Mouse (Mus musculus): ENCODE measurements at regions not wholly inside any gene's neighbourhood (a gene's known extent, or its start where the extent isn't known, plus 50 kb on each side); places are given as distances from the start of the nearest gene placed in this dataset.
"Not testable (repeated sequence)": the region's sequence is repeated elsewhere in the genome, so short reads cannot be mapped to it uniquely, and the experiment has no call there.

- DNase-seq: no peak
Measured at GRCm38 (mm10) chr10:117567379-117568137, 61.7 kb upstream of the Cpm start.

GRCm38 (mm10) chr10:117566648-117567378, 62.5 kb upstream of the Cpm start:
- no peak for DNase-seq

GRCm38 (mm10) chr10:117566204-117566603, 63.1 kb upstream of the Cpm start:
- no peak for DNase-seq

GRCm38 (mm10) chr10:117565529-117566086, 63.7 kb upstream of the Cpm start:
- no peak for DNase-seq

GRCm38 (mm10) chr10:117565110-117565509, 64.2 kb upstream of the Cpm start:
- DNase-seq: no peak

- DNase-seq: no peak
Measured at GRCm38 (mm10) chr10:117564118-117565040, 64.9 kb upstream of the Cpm start.

- no peak for DNase-seq
Measured at GRCm38 (mm10) chr10:117563429-117564117, 65.7 kb upstream of the Cpm start.

- not testable (repeated sequence) for DNase-seq
Measured at GRCm38 (mm10) chr10:117562850-117563248, 66.5 kb upstream of the Cpm start.

GRCm38 (mm10) chr10:117561909-117562849, 67.1 kb upstream of the Cpm start:
- no peak for DNase-seq

- DNase-seq: no peak
Measured at GRCm38 (mm10) chr10:117561279-117561820, 68.0 kb upstream of the Cpm start.

- DNase-seq: no peak
Measured at GRCm38 (mm10) chr10:117560396-117561278, 68.7 kb upstream of the Cpm start.

GRCm38 (mm10) chr10:117559615-117560395, 69.5 kb upstream of the Cpm start:
- DNase-seq: no peak

GRCm38 (mm10) chr10:117558891-117559614, 70.2 kb upstream of the Cpm start:
- no peak for DNase-seq

GRCm38 (mm10) chr10:117558292-117558800, 71.0 kb upstream of the Cpm start:
- no peak for DNase-seq

GRCm38 (mm10) chr10:117557666-117558065, 71.6 kb upstream of the Cpm start:
- no peak for DNase-seq

GRCm38 (mm10) chr10:117556851-117557542, 72.3 kb upstream of the Cpm start:
- no peak for DNase-seq

Data from gastrocnemius, postnatal 10 days (tissue).